Mouse (Mus musculus): ENCODE measurements around the gene B3gntl1. TPM values are rescaled to one million over a fixed set of nuclear protein-coding genes. Genes with fewer than 3 reads are reported as not detected.
A peak's percentile ranks its signal among the peaks of the same experiment; 100 is the strongest.

B3gntl1 gene
- polyA plus RNA-seq, 1 experiment, result 2.0 TPM

- Histone ChIP-seq H3K4me1 (ENCODE audit: control insufficient read depth, insufficient read depth, insufficient read length, low read length) (0 out of 2 replicates have a peak, but pooled peaks cover 1% of the 10 kb centered on the region), H3K4me3 (ENCODE audit: insufficient read depth, low read depth, low read length) (no peak overlapping the region), H3K27ac (replicated peaks; ENCODE audit: low read depth, low read length) (no peak overlapping the region)
These were observed 25.5 kb upstream of the B3gntl1 start for GRCm38 (mm10) chr11:121698381-121698955.

- no peaks in the 10 kb centered on the region for H3K4me1 ChIP-seq (ENCODE audit: control insufficient read depth, insufficient read depth, insufficient read length, low read length)
- H3K27ac ChIP-seq (replicated peaks; ENCODE audit: low read depth, low read length), result no peak overlapping the region
- no peak overlapping the region for H3K4me3 ChIP-seq (ENCODE audit: insufficient read depth, low read depth, low read length)
These were observed 24.3 kb upstream of the B3gntl1 start for GRCm38 (mm10) chr11:121697271-121697670.

- Histone ChIP-seq H3K4me3 (ENCODE audit: insufficient read depth, low read depth, low read length) (no peak overlapping the region), H3K4me1 (ENCODE audit: control insufficient read depth, insufficient read depth, insufficient read length, low read length) (no peaks in the 10 kb centered on the region), H3K27ac (replicated peaks; ENCODE audit: low read depth, low read length) (no peak overlapping the region)
These were observed 22.5 kb upstream of the B3gntl1 start for GRCm38 (mm10) chr11:121695304-121696064.

- peaks cover 16% of the 10 kb centered on the region; the same call in 1 of the 2 replicates for H3K4me1 ChIP-seq (ENCODE audit: control insufficient read depth, insufficient read depth, insufficient read length, low read length)
- H3K4me3 ChIP-seq (ENCODE audit: insufficient read depth, low read depth, low read length), result no peak overlapping the region
- H3K27ac ChIP-seq (replicated peaks; ENCODE audit: low read depth, low read length), result no peak overlapping the region
These were observed 15.1 kb upstream of the B3gntl1 start for GRCm38 (mm10) chr11:121688024-121688423.

DNA sequence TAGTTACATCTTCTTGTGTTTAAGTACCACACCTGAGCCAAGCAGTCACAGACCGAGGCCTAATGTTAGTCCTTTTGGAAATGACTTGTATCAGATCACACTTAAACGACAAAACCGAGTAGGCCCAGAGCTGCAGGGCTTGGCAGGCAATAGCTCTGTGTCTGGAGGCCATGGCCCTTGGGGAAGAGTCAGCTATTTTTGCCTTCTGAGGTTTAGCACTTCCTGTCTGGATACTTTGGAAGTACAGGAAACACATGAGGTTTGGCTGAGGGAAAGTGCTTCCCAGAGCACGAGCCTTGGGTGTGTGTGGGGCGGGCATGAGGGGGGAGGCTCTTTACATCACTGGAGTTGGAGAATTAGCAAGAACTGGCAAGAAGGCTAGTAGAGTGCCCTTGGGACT lies 13.7 kb upstream of the B3gntl1 start:
- peak overlapping the region; percentile 10; the same call in 1 of the 2 replicates for H3K27ac ChIP-seq (replicated peaks; ENCODE audit: low read depth, low read length)
- peaks cover 16% of the 10 kb centered on the region; the same call in 1 of the 2 replicates for H3K4me1 ChIP-seq (ENCODE audit: control insufficient read depth, insufficient read depth, insufficient read length, low read length)
- H3K4me3 ChIP-seq (ENCODE audit: insufficient read depth, low read depth, low read length), result no peak overlapping the region

DNA sequence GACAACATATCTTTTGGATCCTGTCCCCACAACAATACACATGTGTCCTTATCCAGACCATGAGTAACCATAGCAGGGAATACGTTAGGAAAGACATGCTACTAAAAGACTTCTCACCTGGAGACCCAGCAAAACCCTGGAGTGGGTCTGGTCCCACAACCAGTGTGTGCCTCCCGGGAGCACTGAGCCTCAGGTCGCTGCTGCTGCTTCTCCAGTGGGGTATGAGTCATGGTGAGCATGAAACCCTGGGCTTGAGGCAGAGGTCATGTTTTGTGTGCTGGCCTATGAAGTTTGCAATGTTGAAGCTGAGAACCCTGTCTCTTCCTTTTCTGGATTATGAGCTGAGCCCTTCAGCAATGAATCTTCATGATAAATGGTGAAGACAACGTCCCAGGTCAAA lies 13.1 kb upstream of the B3gntl1 start:
- Histone ChIP-seq H3K27ac (replicated peaks; ENCODE audit: low read depth, low read length) (peak overlapping the region; percentile 10; the same call in 1 of the 2 replicates), H3K4me1 (ENCODE audit: control insufficient read depth, insufficient read depth, insufficient read length, low read length) (peaks cover 16% of the 10 kb centered on the region; the same call in 1 of the 2 replicates), H3K4me3 (ENCODE audit: insufficient read depth, low read depth, low read length) (no peak overlapping the region)

DNA sequence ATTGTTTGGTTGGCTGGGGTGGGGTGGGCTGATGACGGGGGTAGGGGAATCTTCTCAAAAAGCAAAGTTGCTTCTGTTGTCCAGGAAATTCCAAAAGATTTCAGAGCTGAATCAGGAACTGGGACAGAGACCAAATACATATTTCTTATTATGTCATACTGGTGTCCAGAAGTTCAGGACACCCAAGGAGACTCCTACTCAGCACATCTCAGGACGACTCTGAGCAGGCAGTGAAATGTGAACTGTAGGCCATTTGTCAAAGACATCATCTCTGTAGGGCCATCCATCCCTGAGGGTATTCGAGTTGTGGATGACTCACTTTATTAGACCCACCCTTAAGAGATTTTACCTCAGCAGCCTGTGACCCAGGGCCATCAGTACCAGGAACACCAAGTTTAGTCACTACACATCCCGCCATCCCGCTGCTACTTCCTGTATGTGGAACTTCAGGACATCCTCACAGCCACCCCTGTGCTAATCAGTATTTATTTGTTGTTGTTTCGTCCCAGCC lies 12.6 kb upstream of the B3gntl1 start:
- no peak overlapping the region for H3K4me3 ChIP-seq (ENCODE audit: insufficient read depth, low read depth, low read length)
- H3K27ac ChIP-seq (replicated peaks; ENCODE audit: low read depth, low read length), result peak overlapping the region; percentile 10; the same call in 1 of the 2 replicates
- peaks cover 16% of the 10 kb centered on the region; the same call in 1 of the 2 replicates for H3K4me1 ChIP-seq (ENCODE audit: control insufficient read depth, insufficient read depth, insufficient read length, low read length)

DNA sequence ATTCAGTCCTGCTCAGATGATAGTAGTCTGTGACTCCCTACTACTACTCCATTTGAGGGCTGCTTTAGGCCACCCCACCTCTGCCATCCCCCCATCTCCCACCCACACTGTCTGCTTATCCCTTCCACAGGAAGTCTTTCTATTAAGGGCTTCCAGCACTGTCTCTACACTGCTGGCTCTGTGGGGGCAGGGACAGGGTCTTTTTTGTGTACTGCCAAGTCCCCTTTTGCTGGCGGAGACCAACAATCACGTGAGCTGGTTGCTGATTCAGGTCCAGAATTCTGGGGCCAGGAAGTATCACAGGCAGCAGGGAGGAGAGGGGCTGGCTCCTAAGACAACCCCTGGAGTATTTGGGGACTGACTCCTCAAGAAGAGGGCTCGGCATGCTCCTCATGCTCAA lies 10.3 kb upstream of the B3gntl1 start:
- H3K4me3 ChIP-seq (ENCODE audit: insufficient read depth, low read depth, low read length), result no peak overlapping the region
- peaks cover 16% of the 10 kb centered on the region for H3K4me1 ChIP-seq (ENCODE audit: control insufficient read depth, insufficient read depth, insufficient read length, low read length)
- no peak overlapping the region for H3K27ac ChIP-seq (replicated peaks; ENCODE audit: low read depth, low read length)

DNA sequence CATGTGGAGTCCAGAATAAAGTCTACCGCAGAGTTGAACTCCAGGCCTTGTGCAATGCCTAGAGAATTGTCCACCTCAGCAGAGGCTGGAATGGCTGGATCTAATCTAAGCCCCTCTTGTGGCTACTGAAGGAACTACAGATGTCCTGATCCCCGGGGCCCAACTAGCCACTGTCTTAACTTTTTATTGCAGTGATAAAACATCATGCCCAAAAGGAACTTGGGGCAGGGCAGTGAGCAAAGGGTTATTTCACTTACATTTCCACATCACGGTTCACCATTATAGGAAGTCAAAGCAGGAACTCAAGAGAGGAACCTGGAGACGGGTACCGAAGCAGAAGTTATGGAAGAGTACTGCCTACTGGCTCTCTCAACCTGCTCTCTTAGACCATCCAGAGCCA lies 7.8 kb upstream of the B3gntl1 start:
- no peak overlapping the region for H3K4me3 ChIP-seq (ENCODE audit: insufficient read depth, low read depth, low read length)
- peaks cover 3% of the 10 kb centered on the region for H3K4me1 ChIP-seq (ENCODE audit: control insufficient read depth, insufficient read depth, insufficient read length, low read length)
- no peak overlapping the region for H3K27ac ChIP-seq (replicated peaks; ENCODE audit: low read depth, low read length)

DNA sequence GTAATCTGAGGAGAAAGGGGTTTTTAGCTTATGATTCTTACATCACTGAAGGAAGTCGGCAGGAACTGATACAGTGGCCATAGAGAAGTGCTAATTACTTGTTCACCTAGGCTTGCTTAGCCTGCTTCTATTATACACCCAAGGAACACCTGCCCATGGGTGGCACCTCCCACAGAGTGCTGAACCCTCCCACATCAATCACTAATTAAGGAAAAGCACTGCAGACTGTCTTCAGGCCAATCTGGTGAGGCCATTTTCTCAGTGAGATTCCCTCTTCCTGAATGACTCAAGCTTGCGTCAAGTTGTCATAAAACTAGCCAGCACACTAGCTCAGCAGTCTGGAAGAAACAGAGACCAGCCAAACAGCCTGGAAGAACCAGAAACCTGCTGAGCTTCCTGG lies 6.6 kb upstream of the B3gntl1 start:
- no peak overlapping the region for H3K27ac ChIP-seq (replicated peaks; ENCODE audit: low read depth, low read length)
- H3K4me1 ChIP-seq (ENCODE audit: control insufficient read depth, insufficient read depth, insufficient read length, low read length), result no peaks in the 10 kb centered on the region; the same call in 1 of the 2 replicates
- no peak overlapping the region for H3K4me3 ChIP-seq (ENCODE audit: insufficient read depth, low read depth, low read length)

GRCm38 (mm10) chr11:121676836-121677235 lies 3.9 kb upstream of the B3gntl1 start:
- no peak overlapping the region for H3K4me3 ChIP-seq (ENCODE audit: insufficient read depth, low read depth, low read length)

GRCm38 (mm10) chr11:121673629-121674028 lies 676 bp upstream of the B3gntl1 start:
- peaks cover 4% of the 10 kb centered on the region; the same call in 1 of the 2 replicates for H3K4me1 ChIP-seq (ENCODE audit: control insufficient read depth, insufficient read depth, insufficient read length, low read length)
- peak overlapping the region; percentile 87 for H3K27ac ChIP-seq (replicated peaks; ENCODE audit: low read depth, low read length)
- peak overlapping the region; percentile 60 for H3K4me3 ChIP-seq (ENCODE audit: insufficient read depth, low read depth, low read length)

More at GRCm38 (mm10) chr11:121676836-121677235, 3.9 kb upstream of the B3gntl1 start:
- Histone ChIP-seq H3K4me1 (ENCODE audit: control insufficient read depth, insufficient read depth, insufficient read length, low read length) (peaks cover 4% of the 10 kb centered on the region), H3K27ac (replicated peaks; ENCODE audit: low read depth, low read length) (no peak overlapping the region)

DNA sequence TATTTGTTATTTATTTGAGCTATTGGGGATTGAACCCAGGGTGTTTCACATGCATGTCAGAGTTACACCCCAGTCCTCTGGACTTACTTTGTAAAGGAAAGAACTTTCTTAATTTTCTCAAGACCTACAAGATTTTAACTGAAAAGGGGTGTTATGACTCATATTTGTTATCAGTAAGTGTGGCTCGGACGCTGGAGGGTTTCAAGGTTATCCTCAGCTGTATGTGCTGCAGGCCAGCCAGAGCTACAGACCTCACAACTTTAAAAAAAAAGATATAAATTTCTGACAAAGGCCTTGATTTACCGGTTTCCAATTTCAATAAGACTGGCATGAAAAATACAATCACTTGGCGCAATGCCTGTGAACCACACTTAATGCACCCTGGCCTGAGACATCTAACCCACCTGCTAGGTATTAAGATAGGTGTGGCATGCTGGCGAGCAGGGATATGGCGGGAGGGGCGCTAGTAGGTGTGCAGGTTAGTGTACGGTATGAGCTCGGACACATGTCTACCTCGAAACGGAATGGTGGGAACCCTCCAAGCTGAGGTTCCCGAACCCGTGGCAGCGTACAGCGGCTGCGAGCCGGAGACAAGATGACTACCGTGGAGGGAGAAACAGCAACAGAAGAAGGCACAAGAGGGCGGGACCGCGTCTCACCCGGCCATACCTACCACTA lies 502 bp downstream of the B3gntl1 start:
- Histone ChIP-seq H3K27ac (replicated peaks; ENCODE audit: low read depth, low read length) (peak overlapping the region; percentile 49), H3K4me1 (ENCODE audit: control insufficient read depth, insufficient read depth, insufficient read length, low read length) (peaks cover 4% of the 10 kb centered on the region; the same call in 1 of the 2 replicates), H3K4me3 (ENCODE audit: insufficient read depth, low read depth, low read length) (peak overlapping the region; percentile 76)

GRCm38 (mm10) chr11:121670926-121671325 lies 2.0 kb downstream of the B3gntl1 start:
- H3K27ac ChIP-seq (replicated peaks; ENCODE audit: low read depth, low read length), result no peak overlapping the region
- peaks cover 4% of the 10 kb centered on the region; the same call in 1 of the 2 replicates for H3K4me1 ChIP-seq (ENCODE audit: control insufficient read depth, insufficient read depth, insufficient read length, low read length)
- H3K4me3 ChIP-seq (ENCODE audit: insufficient read depth, low read depth, low read length), result no peak overlapping the region

- Histone ChIP-seq H3K4me1 (ENCODE audit: control insufficient read depth, insufficient read depth, insufficient read length, low read length) (peaks cover 3% of the 10 kb centered on the region; the same call in 1 of the 2 replicates), H3K4me3 (ENCODE audit: insufficient read depth, low read depth, low read length) (no peak overlapping the region), H3K27ac (replicated peaks; ENCODE audit: low read depth, low read length) (no peak overlapping the region)
These were observed 4.2 kb downstream of the B3gntl1 start for GRCm38 (mm10) chr11:121668776-121669175.

All from brown adipose tissue, adult 24 weeks (tissue).